Mouse (Mus musculus) midbrain, embryonic 15.5 days (tissue): Measurements from ENCODE around the gene Kcnk7. TPM values are rescaled to one million over a fixed set of nuclear protein-coding genes. Genes with fewer than 3 reads are reported as not detected.

ENCODE experiments used
- ATAC-seq: fragments of 200-750 bp; cut with Nextera tagmentation; replicated peaks from 2 replicates; pipeline ENCODE4 v1.8.0; 2017; ENCODE audit warnings: moderate TSS enrichment
- H3K27ac ChIP-seq: fragments of 300-500 bp; sonication (generic); 2 replicates; pipeline ENCODE4 v1.5.1; 2015; ENCODE audit warnings: mild to moderate bottlenecking, inconsistent platforms
- H3K27me3 ChIP-seq: fragments of 300-500 bp; sonication (generic); replicated peaks from 2 replicates; pipeline ENCODE4 v1.6.1; 2015; ENCODE audit warnings: inconsistent platforms
- H3K36me3 ChIP-seq: fragments of 300-500 bp; sonication (generic); replicated peaks from 2 replicates; pipeline ENCODE4 v1.6.1; 2015; ENCODE audit warnings: inconsistent platforms
- H3K4me1 ChIP-seq: fragments of 300-500 bp; sonication (generic); 2 replicates; pipeline ENCODE4 v1.6.1; 2015; ENCODE audit warnings: inconsistent platforms
- H3K4me2 ChIP-seq: fragments of 300-500 bp; sonication (generic); 2 replicates; pipeline ENCODE4 v1.6.1; 2015; ENCODE audit warnings: inconsistent platforms, mild to moderate bottlenecking, moderate library complexity
- H3K4me3 ChIP-seq: fragments of 300-500 bp; sonication (generic); 2 replicates; pipeline ENCODE4 v1.5.1; 2015; ENCODE audit warnings: mild to moderate bottlenecking, inconsistent platforms
- H3K9ac ChIP-seq: fragments of 300-500 bp; sonication (generic); 2 replicates; pipeline ENCODE4 v1.6.1; 2015; ENCODE audit warnings: mild to moderate bottlenecking, inconsistent platforms
- H3K9me3 ChIP-seq: fragments of 300-500 bp; sonication (generic); 2 replicates; pipeline ENCODE4 v1.6.1; 2016; ENCODE audit warnings: inconsistent platforms
- WGBS: fragments of 180-500 bp; shearing (Covaris S2); methylation state at CpG from one replicate; pipeline ENCODE4 v1.1.7; 2015; ENCODE audit warnings: mixed read lengths; 5-methylcytosine and 5-hydroxymethylcytosine counted together
- polyA plus RNA-seq: library from polyadenylated mRNA; unstranded; fragments of >200 nt; fragmentation: Nextera tagmentation; extraction: Ambion mirVana; gene quantifications from 2 replicates; pipeline ENCODE4 v1.2.1, GENCODE M21; 2015

The Kcnk7 gene
- 0.19 and 0.28 TPM in 2 replicates for polyA plus RNA-seq

DNA sequence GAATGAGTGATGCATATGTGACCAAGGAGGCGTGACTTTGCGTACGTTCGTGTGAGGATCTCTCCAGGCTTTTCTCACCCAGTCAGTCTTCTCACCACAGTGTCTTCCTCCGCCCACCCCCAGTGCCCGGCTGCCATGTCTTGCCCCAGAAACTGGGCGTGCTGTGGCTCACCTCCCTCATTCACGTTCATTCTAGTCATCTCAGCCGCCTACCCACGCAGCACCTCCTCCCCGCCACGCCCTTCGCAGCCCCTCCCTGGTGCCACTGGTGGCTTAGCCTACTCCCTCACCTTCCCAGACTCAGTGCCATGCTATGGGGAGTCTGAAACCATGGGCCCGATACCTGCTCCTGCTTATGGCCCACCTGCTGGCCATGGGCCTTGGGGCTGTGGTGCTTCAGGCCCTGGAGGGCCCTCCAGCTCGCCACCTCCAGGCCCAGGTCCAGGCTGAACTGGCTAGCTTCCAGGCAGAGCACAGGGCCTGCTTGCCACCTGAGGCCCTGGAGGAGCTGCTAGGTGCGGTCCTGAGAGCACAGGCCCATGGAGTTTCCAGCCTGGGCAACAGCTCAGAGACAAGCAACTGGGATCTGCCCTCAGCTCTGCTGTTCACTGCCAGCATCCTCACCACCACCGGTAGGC lies at the start of gene Kcnk7:
Kcnk7 (plus strand) TSS at position 205 of the 638 bp plus-strand sequence.
- Histone ChIP-seq H3K27ac (no peak within 1 kb of the TSS), H3K4me3 (no peak within 1 kb of the TSS), H3K4me2 (no peak within 1 kb of the TSS), H3K9ac (no peak within 1 kb of the TSS), H3K9me3 (no peaks in the 10 kb centered on the region), H3K4me1 (no peaks in the 10 kb centered on the region), H3K36me3 (peaks cover 22% of the 10 kb centered on the region), H3K27me3 (no peaks in the 10 kb centered on the region)
- 83% methylated on average over 17 of the region's 17 CpGs for WGBS
- ATAC-seq, result no peak

DNA sequence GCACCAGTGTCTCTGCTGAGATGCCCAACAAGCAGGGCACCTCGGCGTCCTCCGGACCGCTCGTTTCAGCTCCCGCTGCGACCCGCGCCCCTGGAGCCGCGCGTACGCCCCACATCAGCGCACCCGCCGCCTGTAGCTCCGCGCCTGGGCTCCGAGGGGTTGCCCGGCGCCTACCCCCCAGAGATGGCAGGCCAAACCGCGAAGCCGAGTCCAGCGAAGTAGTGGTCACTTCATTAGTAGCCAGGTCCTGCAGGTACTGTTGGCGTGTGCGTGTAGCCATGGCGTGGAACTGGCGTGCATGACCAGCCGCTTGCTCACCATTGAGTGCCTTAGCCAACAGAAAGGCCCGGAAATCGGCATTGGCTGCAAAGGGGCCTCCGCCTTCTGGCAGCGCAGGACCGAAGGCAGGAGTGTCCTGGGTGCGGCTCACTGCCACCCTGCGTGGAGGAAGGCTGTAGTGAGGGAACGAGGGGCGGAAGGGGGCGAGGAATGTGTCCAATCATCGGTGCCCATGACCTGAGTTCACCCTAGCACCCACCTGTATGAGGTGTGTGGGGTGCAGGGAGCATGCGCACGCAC lies 49.4 kb upstream of the Kcnk7 start:
- WGBS, result 12% methylated on average over 43 of the region's 43 CpGs
- Histone ChIP-seq H3K4me2 (peak overlapping the region; percentile 52), H3K4me3 (peak overlapping the region; percentile 33), H3K4me1 (peaks cover 16% of the 10 kb centered on the region), H3K27me3 (peaks cover 28% of the 10 kb centered on the region), H3K9ac (peak overlapping the region; percentile 39; the same call in 1 of the 2 replicates), H3K27ac (no peak overlapping the region), H3K9me3 (no peaks in the 10 kb centered on the region), H3K36me3 (no peaks in the 10 kb centered on the region)
- ATAC-seq, result peak; percentile 42

DNA sequence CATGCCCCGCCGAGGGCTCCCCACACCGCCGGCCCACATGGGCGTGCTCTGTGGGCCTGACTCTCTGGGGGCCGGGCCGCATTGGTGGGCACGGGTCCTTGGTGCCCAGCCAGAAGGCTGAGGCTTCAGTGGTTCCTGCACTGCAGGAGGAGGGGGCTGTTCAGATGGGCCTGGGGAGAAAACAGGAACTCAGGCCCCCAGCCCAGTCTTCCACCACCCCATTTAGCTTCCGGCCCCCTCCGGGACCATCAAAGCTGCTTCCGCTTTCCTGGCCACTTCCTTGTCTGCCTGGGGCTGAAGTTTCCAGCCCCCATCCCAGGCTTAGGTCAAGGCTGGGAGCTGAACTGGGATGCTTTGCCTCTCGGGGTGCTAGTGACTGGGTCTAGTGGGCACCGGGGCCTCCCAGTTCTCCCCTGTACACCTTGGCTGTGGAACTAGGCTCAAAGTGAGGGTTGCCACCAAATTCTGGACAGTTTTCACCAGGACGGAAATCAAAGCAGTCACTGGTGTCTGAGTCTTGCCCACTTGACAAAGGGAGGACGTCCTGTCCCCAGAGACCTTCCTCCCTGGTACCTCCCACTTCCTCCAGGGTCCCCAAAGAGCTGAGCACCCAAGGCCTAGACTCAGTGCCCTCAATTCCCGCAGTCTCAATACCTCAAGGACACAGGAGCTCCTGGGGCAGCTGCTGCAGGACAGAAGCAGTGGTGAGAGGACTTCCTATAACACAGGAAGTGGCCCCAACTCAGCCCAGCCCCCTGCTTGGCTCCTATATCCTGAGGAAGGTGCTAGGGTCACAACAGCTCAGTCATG lies 43.0 kb upstream of the Kcnk7 start:
- WGBS, result 83% methylated on average over 15 of the region's 16 CpGs
- Histone ChIP-seq H3K9me3 (no peaks in the 10 kb centered on the region), H3K36me3 (peaks cover 17% of the 10 kb centered on the region), H3K4me3 (no peak overlapping the region), H3K4me2 (no peak overlapping the region), H3K27me3 (peaks cover 4% of the 10 kb centered on the region; the same call in 1 of the 2 replicates), H3K9ac (no peak overlapping the region), H3K27ac (no peak overlapping the region), H3K4me1 (peaks cover 14% of the 10 kb centered on the region)
- ATAC-seq, result no peak

DNA sequence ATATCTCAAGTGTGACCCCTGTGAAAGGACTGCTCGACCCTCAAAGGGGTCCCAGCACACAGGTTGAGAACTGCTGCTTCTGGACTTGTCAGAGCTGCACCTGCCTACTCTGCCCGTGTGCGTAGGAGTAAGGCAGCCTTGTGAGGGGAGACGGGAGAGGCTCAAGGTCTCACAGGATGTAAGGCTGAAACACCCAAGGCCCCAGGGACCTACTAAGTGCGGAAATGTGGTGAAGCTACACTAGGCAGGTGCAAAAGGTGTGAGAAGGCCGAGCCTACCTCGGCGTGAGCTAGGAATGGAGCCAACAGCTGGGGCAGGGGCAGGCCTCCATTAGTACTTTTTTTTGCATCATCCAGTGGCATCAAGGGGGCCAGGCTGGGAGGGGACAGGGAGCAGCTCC lies 41.9 kb upstream of the Kcnk7 start:
- WGBS, result 79% methylated on average over 8 of the region's 8 CpGs
- no peak overlapping the region for H3K9ac ChIP-seq
- H3K4me3 ChIP-seq, result no peak overlapping the region

GRCm38 (mm10) chr19:5662981-5663913 lies 40.9 kb upstream of the Kcnk7 start, which contains the start of gene Sipa1:
TSS of gene Sipa1 (minus strand) at chr19:5663707.
- peak; percentile 82 for ATAC-seq
- Histone ChIP-seq H3K36me3 (peaks cover 27% of the 10 kb centered on the region), H3K4me2 (peak within 1 kb of the TSS; percentile 49), H3K4me3 (peak within 1 kb of the TSS; percentile 36), H3K9ac (peak within 1 kb of the TSS; percentile 33; the same call in 1 of the 2 replicates), H3K27ac (peak within 1 kb of the TSS; percentile 57), H3K27me3 (no peaks in the 10 kb centered on the region), H3K9me3 (no peaks in the 10 kb centered on the region), H3K4me1 (peaks cover 14% of the 10 kb centered on the region)
- WGBS, result 2% methylated on average over 32 of the region's 32 CpGs

More for the DNA sequence above, 41.9 kb upstream of the Kcnk7 start:
- no peak overlapping the region for H3K27ac ChIP-seq
- peaks cover 14% of the 10 kb centered on the region for H3K4me1 ChIP-seq
- no peak for ATAC-seq
- peak overlapping the region; percentile 49 for H3K4me2 ChIP-seq
- peaks cover 25% of the 10 kb centered on the region for H3K36me3 ChIP-seq
- no peaks in the 10 kb centered on the region for H3K27me3 ChIP-seq
- H3K9me3 ChIP-seq, result no peaks in the 10 kb centered on the region

DNA sequence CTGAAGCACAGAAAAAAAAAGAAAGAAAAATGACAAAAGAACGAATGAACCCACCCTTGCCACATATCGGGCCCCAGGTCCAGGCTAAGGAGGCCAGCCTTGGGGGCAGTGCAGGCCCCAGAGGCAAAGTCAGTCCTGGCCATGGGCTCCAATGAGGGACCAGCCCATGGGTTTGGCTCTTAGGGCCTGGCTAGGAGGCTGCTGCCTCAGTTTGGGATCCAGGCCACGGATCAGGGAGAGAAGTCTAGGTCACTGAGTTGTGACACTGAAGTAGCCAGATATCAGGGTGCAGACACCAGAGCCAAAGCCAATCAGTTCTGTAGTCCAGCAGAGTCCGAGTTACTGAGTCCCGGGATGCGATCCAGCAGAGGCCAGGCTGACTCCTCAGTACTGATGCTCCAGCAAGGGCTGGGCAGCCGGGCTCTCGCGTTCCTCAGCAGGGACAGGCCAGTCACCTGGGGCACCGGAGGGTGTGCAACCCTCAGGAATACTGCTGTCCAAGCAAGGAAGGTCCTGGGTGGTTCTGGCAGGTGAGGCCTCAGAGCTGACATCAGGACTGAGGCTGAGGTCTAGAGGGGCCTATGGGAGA lies 39.4 kb upstream of the Kcnk7 start:
- H3K9ac ChIP-seq, result no peak overlapping the region
- H3K4me3 ChIP-seq, result no peak overlapping the region
- no peaks in the 10 kb centered on the region for H3K9me3 ChIP-seq
- no peak overlapping the region for H3K27ac ChIP-seq
- H3K4me1 ChIP-seq, result peaks cover 14% of the 10 kb centered on the region
- no peaks in the 10 kb centered on the region for H3K27me3 ChIP-seq
- 94% methylated on average over 10 of the region's 10 CpGs for WGBS
- peaks cover 27% of the 10 kb centered on the region for H3K36me3 ChIP-seq
- no peak for ATAC-seq
- H3K4me2 ChIP-seq, result no peak overlapping the region

DNA sequence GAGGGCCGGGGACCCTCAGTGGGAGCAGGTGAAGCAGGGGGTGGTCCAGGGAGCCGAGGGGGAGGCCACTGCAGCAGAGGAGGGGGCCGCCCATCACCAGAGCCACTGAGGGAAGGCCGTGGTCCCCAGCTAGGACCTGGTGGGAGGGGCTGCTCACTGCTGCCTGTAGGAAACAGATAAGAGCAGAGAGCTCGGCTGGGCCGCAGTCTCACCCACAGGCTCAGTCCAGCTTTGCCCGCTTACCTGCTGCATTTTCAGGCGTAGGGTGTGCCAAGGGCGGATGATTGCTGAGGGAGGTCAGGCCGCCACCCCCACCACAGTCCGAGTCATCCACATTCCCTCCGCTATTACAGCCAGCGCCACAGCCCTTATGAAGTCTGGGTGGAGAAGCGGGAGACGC lies 38.7 kb upstream of the Kcnk7 start:
- Histone ChIP-seq H3K4me1 (peaks cover 14% of the 10 kb centered on the region), H3K4me3 (no peak overlapping the region), H3K9me3 (no peaks in the 10 kb centered on the region), H3K4me2 (no peak overlapping the region), H3K9ac (no peak overlapping the region), H3K27me3 (no peaks in the 10 kb centered on the region), H3K36me3 (peaks cover 30% of the 10 kb centered on the region), H3K27ac (no peak overlapping the region)
- 93% methylated on average over 15 of the region's 15 CpGs for WGBS
- ATAC-seq, result no peak

DNA sequence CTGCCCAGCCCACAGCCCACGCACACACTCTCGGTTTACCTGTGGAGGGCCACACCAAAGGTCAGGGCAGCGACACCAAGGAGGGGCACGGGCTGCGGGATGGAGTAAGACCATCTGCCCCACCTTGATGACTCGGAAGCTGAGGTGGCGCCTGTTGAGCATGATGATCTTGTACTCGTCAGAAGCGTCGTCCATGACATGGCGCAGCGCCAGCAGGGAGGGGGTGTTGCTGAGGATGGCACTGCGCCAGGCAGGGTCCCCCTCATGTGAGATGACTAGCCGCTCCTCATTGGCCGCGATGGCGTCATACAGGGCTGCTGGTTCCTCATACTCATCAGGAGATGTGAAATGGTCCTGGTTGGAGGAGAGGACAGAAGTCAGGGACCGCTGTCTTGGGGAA lies 37.8 kb upstream of the Kcnk7 start:
- H3K9ac ChIP-seq, result no peak overlapping the region
- ATAC-seq, result no peak
- 95% methylated on average over 18 of the region's 18 CpGs for WGBS
- peaks cover 35% of the 10 kb centered on the region for H3K36me3 ChIP-seq
- H3K27me3 ChIP-seq, result no peaks in the 10 kb centered on the region
- H3K4me2 ChIP-seq, result no peak overlapping the region
- no peak overlapping the region for H3K27ac ChIP-seq
- H3K4me1 ChIP-seq, result peaks cover 14% of the 10 kb centered on the region
- H3K9me3 ChIP-seq, result no peaks in the 10 kb centered on the region
- H3K4me3 ChIP-seq, result no peak overlapping the region

GRCm38 (mm10) chr19:5668372-5668771 lies 35.8 kb upstream of the Kcnk7 start:
- peaks cover 54% of the 10 kb centered on the region for H3K36me3 ChIP-seq
- 90% methylated on average over 4 of the region's 4 CpGs for WGBS
- ATAC-seq, result no peak

GRCm38 (mm10) chr19:5680432-5680831 lies 23.7 kb upstream of the Kcnk7 start:
- no peak overlapping the region for H3K9ac ChIP-seq
- H3K36me3 ChIP-seq, result peaks cover 88% of the 10 kb centered on the region
- no peaks in the 10 kb centered on the region for H3K27me3 ChIP-seq
- no peaks in the 10 kb centered on the region for H3K9me3 ChIP-seq
- no peak for ATAC-seq
- H3K27ac ChIP-seq, result no peak overlapping the region
- no peaks in the 10 kb centered on the region for H3K4me1 ChIP-seq
- 91% methylated on average over 4 of the region's 4 CpGs for WGBS
- H3K4me2 ChIP-seq, result no peak overlapping the region
- H3K4me3 ChIP-seq, result no peak overlapping the region

More at GRCm38 (mm10) chr19:5668372-5668771, 35.8 kb upstream of the Kcnk7 start:
- H3K27me3 ChIP-seq, result no peaks in the 10 kb centered on the region
- H3K27ac ChIP-seq, result no peak overlapping the region
- H3K9me3 ChIP-seq, result no peaks in the 10 kb centered on the region
- no peak overlapping the region for H3K4me2 ChIP-seq
- peaks cover 8% of the 10 kb centered on the region for H3K4me1 ChIP-seq
- no peak overlapping the region for H3K4me3 ChIP-seq
- no peak overlapping the region for H3K9ac ChIP-seq

DNA sequence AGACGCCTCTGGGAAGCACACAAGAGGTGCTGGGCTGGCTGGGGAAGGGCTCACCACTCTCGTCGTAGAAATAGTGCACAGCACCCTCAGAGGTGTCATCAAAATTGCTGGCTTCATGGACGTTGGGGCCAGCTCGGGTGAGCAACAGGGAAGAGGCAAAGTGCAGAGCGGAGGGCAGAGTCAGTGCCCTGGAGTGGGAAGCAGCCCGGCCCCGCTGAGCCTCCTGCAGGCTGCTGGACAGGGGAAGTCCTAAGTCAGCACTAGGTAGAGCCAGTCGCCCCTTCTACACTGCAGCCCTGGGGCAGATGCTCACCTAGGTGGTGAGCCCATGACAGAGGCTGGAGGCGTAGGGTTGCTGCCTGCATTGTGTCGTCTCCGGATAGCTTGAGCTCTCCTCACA lies 19.9 kb upstream of the Kcnk7 start:
- H3K27me3 ChIP-seq, result no peaks in the 10 kb centered on the region
- peaks cover 69% of the 10 kb centered on the region for H3K36me3 ChIP-seq
- no peak overlapping the region for H3K4me3 ChIP-seq
- no peak overlapping the region for H3K9ac ChIP-seq
- H3K27ac ChIP-seq, result no peak overlapping the region
- no peak overlapping the region for H3K4me2 ChIP-seq
- H3K4me1 ChIP-seq, result peaks cover 13% of the 10 kb centered on the region
- 96% methylated on average over 12 of the region's 12 CpGs for WGBS
- ATAC-seq, result no peak
- H3K9me3 ChIP-seq, result no peaks in the 10 kb centered on the region
